Mouse (Mus musculus) heart, embryonic 13.5 days (tissue): ENCODE measurements around the gene Phyhd1. TPM values are rescaled to one million over a fixed set of nuclear protein-coding genes. Genes with fewer than 3 reads are reported as not detected.

Source experiments
- ATAC-seq: fragments of 200-750 bp; cut with Nextera tagmentation; 2 replicates; pipeline ENCODE4 v1.8.0; 2017; ENCODE audit warnings: moderate TSS enrichment; ENCODE audit not compliant: insufficient number of reproducible peaks, low FRiP score, low TSS enrichment; ENCODE audit errors: extremely low read depth
- H3K27ac ChIP-seq: fragments of 300-500 bp; sonication (generic); replicated peaks from 2 replicates; pipeline ENCODE4 v1.5.1; 2015; ENCODE audit warnings: moderate library complexity, mild to moderate bottlenecking, inconsistent platforms
- H3K27me3 ChIP-seq: fragments of 300-500 bp; sonication (generic); replicated peaks from 2 replicates; pipeline ENCODE4 v1.6.1; 2015; ENCODE audit warnings: mild to moderate bottlenecking, inconsistent platforms
- H3K36me3 ChIP-seq: fragments of 300-500 bp; sonication (generic); 2 replicates; pipeline ENCODE4 v1.6.1; 2015; ENCODE audit warnings: mild to moderate bottlenecking, inconsistent platforms
- H3K4me1 ChIP-seq: fragments of 300-500 bp; sonication (generic); 2 replicates; pipeline ENCODE4 v1.6.1; 2015; ENCODE audit warnings: inconsistent platforms
- H3K4me2 ChIP-seq: fragments of 300-500 bp; sonication (generic); 2 replicates; pipeline ENCODE4 v1.6.1; 2015; ENCODE audit warnings: inconsistent platforms, mild to moderate bottlenecking, moderate library complexity
- H3K4me3 ChIP-seq: fragments of 300-500 bp; sonication (generic); 2 replicates; pipeline ENCODE4 v1.5.1; 2015; ENCODE audit warnings: moderate library complexity, mild to moderate bottlenecking, inconsistent platforms
- H3K9ac ChIP-seq: fragments of 300-500 bp; sonication (generic); 2 replicates; pipeline ENCODE4 v1.6.1; 2015; ENCODE audit warnings: inconsistent platforms, mild to moderate bottlenecking, moderate library complexity
- H3K9me3 ChIP-seq: fragments of 300-500 bp; sonication (generic); 2 replicates; pipeline ENCODE4 v1.6.1; 2016; ENCODE audit warnings: inconsistent platforms
- WGBS: fragments of 180-500 bp; shearing (Covaris S2); methylation state at CpG from one replicate; pipeline ENCODE4 v1.1.7; 2015; ENCODE audit warnings: mixed read lengths; 5-methylcytosine and 5-hydroxymethylcytosine counted together
- polyA plus RNA-seq: library from polyadenylated mRNA; unstranded; fragments of >200 nt; fragmentation: Nextera tagmentation; extraction: Ambion mirVana; gene quantifications from 2 replicates; pipeline ENCODE4 v1.2.1, GENCODE M21; 2015

Phyhd1 gene
- polyA plus RNA-seq, 1 experiment from 2014 or later: 7.0 TPM

DNA sequence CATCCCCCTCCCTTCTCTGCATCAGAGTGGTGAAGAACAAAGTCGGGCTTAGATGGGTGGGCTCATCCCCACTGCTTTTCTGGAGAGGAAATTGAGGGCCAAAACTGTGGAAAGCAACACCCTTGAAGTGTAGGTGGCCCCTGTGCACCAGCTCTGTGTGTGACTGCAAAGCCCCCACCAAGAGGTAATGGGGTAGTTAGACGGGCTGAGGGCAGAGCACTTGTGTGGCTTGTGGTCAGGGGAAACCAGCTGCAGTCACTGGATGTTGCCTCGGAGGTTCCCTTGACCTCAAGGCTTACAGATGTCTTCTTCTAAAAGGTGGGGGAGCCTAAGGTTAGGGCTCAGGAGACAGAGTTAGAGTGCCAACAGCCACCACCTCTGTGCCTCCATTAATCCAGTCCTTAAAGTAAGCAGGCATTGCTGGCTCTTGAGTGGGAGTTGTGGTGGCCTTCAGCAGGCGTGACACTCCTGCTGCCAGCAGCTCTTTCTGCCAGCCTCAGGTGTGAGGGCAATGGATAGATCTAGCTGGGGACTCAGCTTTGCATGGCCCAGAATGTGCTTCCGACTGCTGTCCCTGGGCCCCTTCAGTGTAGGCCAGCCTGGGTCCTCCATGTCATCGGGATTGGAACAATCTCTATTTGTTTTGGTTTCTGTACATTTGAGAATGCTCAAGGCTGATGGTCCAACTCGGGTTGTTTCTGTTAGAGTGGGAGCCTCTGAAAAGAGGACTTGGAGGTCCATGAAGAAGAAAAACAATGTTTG lies 8.1 kb upstream of the Phyhd1 start:
- H3K27ac ChIP-seq: peak overlapping the region; percentile 74
- ATAC-seq: no peak
- no peak overlapping the region for H3K4me3 ChIP-seq
- peak overlapping the region; percentile 18; the same call in 1 of the 2 replicates for H3K4me2 ChIP-seq
- no peaks in the 10 kb centered on the region for H3K27me3 ChIP-seq
- peaks cover 94% of the 10 kb centered on the region for H3K36me3 ChIP-seq
- H3K9me3 ChIP-seq: no peaks in the 10 kb centered on the region
- peaks cover 48% of the 10 kb centered on the region for H3K4me1 ChIP-seq
- peak overlapping the region; percentile 42; the same call in 1 of the 2 replicates for H3K9ac ChIP-seq
- 73% methylated on average over 7 of the region's 7 CpGs for WGBS

DNA sequence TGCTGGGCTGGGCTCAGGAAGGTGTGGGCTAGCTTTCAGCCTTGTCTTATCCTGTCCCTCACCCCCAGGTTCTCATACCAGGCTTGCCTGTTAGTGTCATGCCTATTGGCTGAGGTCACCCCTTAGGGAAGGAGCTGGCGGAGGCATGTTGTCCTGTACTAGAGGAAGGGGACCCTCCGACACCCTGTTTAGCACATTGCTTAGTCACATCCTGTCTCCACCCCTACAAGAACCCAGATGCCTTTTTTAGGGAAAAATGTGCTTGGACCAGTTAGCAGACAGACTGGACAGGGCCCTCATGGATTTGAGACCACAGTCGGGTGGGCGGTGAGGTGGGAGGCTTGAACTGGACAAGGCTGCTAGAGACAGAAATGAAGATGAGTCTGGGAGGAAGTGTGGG lies 7.4 kb upstream of the Phyhd1 start:
- Histone ChIP-seq H3K9me3 (no peaks in the 10 kb centered on the region), H3K27me3 (no peaks in the 10 kb centered on the region), H3K4me2 (peak overlapping the region; percentile 18), H3K36me3 (peaks cover 96% of the 10 kb centered on the region), H3K4me1 (peaks cover 50% of the 10 kb centered on the region), H3K9ac (peak overlapping the region; percentile 42; the same call in 1 of the 2 replicates), H3K27ac (peak overlapping the region; percentile 74), H3K4me3 (no peak overlapping the region)
- ATAC-seq: peak; percentile 35; the same call in 1 of the 2 replicates
- 50% methylated on average over 4 of the region's 4 CpGs for WGBS

DNA sequence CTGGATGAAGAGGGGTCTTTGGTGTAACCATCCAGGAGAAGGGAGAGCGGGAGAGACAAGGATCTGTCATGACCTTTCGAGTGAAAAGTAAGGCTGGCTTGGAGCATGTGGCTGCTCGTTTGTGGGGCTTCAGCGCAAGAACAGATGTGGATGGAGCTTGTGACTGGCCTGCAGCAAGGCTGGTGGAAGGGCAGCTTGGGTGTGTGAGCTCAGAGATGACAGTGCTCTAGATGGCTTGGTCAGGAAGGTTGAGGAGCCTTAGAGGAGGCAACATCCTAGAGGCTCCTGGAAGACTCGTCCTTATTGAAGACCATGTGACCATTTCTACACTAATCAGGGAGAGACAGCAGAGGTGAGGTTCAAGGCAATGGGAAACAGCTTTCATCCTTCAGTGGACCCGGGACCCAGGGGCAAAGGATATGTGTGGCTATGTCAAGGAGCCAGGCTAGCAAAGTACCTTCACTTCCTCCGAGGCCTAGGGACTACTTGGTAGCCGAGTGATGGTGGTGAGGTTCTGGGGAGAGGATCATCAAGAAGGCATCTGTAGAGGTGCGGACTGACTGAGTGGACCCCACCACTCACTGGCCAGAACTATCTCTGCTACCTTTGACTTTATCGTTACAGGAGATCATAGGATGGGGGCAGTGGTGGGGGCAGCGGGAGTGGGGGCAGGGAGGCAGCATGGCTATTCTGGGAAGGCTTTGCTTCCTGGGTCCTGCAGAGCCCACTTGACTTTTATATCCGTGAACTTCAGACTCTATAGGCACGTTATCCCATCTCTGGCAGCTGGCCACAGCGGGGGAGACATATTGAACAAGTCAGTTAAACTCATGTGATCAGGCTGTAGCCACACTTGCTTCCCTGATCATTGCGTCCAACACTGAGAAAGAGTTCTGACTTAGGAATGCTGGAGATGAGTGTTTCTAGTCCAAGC lies 6.6 kb upstream of the Phyhd1 start:
- Histone ChIP-seq H3K27me3 (no peaks in the 10 kb centered on the region), H3K4me2 (peak overlapping the region; percentile 18), H3K9ac (peak overlapping the region; percentile 42; the same call in 1 of the 2 replicates), H3K4me3 (no peak overlapping the region), H3K4me1 (peaks cover 58% of the 10 kb centered on the region), H3K27ac (peak overlapping the region; percentile 74), H3K36me3 (peaks cover 99% of the 10 kb centered on the region), H3K9me3 (no peaks in the 10 kb centered on the region)
- WGBS: 68% methylated on average over 15 of the region's 15 CpGs
- ATAC-seq: no peak

DNA sequence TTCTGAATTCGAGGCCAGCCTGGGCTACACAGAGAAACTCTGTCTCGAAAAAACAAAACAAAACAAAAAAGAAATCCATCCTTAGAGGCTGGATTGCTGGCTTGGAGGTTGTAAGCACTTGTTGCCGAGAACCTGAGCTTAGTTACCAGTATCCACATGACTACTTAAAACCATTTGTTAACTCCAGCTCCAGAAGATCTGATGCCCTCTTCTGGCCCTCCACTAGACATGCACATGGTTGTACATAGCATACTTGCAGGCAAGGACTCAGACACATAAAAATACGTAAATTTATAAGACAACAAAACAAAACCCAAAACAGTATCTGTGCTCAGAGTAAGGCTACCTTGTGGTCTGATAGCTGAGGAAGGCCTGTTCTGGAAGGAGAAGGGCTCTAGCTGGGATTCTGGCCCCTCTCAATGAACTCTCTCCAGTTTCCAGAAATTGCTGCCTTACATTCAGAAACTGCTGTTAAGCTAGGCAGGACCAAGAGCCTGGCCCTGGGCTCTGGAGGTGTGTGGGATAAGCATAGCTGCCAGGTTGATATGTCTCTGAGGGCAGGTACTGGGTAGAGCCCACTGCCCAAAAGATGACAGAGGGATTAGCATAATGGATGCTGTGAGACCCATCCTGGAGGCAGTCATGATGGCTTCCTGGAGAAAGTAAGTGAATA lies 4.8 kb upstream of the Phyhd1 start:
- peak overlapping the region; percentile 64; the same call in 1 of the 2 replicates for H3K27ac ChIP-seq
- no peaks in the 10 kb centered on the region for H3K27me3 ChIP-seq
- peaks cover 87% of the 10 kb centered on the region for H3K36me3 ChIP-seq
- H3K9me3 ChIP-seq: no peaks in the 10 kb centered on the region
- H3K4me2 ChIP-seq: no peak overlapping the region
- ATAC-seq: no peak
- no peak overlapping the region for H3K4me3 ChIP-seq
- WGBS: 90% methylated on average over 4 of the region's 4 CpGs
- no peak overlapping the region for H3K9ac ChIP-seq
- peaks cover 76% of the 10 kb centered on the region for H3K4me1 ChIP-seq

DNA sequence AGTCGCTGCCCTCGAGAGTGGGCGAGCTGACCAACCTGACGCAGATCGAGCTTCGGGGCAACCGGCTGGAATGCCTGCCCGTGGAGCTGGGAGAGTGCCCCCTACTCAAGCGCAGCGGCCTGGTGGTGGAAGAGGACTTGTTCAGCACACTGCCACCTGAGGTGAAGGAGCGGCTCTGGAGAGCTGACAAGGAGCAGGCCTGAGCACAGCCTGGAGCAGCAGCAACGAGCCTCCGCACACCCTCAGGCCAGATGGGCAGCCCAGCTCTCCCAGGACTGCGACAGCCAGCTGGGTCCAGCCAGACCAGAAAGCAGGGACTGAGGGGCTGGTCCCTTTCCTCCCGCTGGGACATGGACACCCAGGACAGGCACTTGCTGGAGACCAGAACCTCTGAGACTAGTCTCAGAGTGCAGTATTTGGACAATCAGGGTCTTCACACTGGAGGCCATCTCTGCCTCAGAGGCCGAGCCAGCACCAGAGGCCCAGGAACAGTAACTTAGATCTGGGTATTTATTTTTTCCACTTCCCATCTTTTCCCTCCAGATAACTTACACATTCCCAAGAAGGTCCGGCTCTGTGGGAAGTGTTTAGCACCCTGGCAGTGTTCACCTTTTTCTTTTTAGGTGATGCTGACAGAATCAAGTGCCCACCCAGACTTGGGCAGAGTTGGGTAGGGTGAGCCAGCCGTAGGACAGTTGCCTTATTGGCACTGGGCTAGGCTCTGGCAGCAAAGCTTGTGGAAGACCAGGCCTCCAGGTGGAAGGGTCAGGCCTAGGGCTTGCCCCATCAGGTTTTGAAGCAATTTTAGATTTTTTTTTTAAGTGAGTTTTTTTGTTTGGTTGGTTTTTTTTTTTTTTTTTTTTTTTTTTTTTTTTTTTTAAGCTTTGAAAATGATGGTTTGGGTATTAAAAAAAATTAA lies 3.8 kb upstream of the Phyhd1 start:
- Histone ChIP-seq H3K9me3 (no peaks in the 10 kb centered on the region), H3K4me3 (no peak overlapping the region), H3K27ac (peak overlapping the region; percentile 64), H3K9ac (peak overlapping the region; percentile 33; the same call in 1 of the 2 replicates), H3K36me3 (peaks cover 77% of the 10 kb centered on the region), H3K27me3 (no peaks in the 10 kb centered on the region), H3K4me1 (peaks cover 84% of the 10 kb centered on the region), H3K4me2 (no peak overlapping the region)
- no peak for ATAC-seq
- WGBS: 87% methylated on average over 18 of the region's 18 CpGs

DNA sequence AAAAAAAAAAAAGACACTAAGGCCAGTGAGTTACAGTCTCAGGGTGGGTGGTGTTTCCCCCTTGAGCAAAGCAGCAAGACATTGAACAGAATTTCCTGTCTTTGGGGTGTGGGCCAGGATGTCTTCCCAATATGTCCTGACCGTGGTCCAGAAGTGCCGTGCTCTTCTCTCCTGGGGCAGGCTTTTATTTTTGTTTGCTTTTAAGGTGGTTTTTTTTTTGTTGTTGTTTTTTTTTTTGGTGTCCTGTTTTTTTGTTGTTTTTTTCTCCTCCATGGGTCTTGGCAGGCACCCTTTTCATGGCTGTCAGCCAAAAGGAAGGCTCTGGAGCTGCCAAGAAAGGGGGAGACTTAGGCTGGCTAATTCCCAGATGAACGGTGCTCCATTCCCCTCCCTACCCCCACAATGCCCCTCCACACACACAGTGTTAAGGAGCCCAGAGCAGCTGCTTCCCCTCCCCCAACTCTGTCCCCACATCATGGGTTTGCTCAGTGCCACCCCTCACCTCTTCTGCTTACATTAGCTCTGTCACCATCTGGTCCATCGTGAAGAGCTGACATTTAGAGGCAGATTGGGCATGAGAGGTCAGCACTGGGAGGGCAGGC lies 3.1 kb upstream of the Phyhd1 start:
- 54% methylated on average over 4 of the region's 4 CpGs for WGBS
- peak overlapping the region; percentile 34; the same call in 1 of the 2 replicates for H3K9ac ChIP-seq
- H3K9me3 ChIP-seq: no peaks in the 10 kb centered on the region
- no peak for ATAC-seq
- H3K27ac ChIP-seq: peak overlapping the region; percentile 65
- H3K4me1 ChIP-seq: peaks cover 78% of the 10 kb centered on the region
- no peaks in the 10 kb centered on the region for H3K27me3 ChIP-seq
- no peak overlapping the region for H3K4me2 ChIP-seq
- H3K4me3 ChIP-seq: no peak overlapping the region
- peaks cover 70% of the 10 kb centered on the region for H3K36me3 ChIP-seq

DNA sequence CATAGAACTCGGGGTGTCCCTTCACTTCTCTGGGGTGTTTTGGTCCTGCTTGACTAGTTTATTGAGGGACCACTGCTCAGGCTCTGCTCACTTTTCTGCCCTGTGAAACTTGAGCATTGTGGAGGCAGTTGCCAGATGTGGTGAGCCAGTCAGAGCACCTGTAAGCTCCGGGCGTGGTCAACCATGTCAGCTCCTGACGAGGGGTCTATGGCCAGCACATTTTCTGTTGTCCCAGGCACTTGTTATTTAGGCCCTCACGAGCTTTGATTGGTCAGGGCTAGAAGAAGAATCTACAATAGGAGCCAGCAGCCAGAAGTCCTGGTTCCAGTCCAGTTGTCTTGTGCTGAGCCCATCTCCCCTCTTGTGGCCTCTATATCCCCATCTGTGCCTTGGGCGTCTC lies 2.2 kb upstream of the Phyhd1 start:
- H3K9me3 ChIP-seq: no peaks in the 10 kb centered on the region
- H3K27ac ChIP-seq: peak overlapping the region; percentile 99; the same call in 1 of the 2 replicates
- H3K36me3 ChIP-seq: peaks cover 61% of the 10 kb centered on the region
- H3K4me2 ChIP-seq: no peak overlapping the region
- WGBS: 80% methylated on average over 6 of the region's 6 CpGs
- H3K4me1 ChIP-seq: peaks cover 78% of the 10 kb centered on the region
- H3K9ac ChIP-seq: no peak overlapping the region
- H3K27me3 ChIP-seq: no peaks in the 10 kb centered on the region
- no peak overlapping the region for H3K4me3 ChIP-seq
- no peak for ATAC-seq

DNA sequence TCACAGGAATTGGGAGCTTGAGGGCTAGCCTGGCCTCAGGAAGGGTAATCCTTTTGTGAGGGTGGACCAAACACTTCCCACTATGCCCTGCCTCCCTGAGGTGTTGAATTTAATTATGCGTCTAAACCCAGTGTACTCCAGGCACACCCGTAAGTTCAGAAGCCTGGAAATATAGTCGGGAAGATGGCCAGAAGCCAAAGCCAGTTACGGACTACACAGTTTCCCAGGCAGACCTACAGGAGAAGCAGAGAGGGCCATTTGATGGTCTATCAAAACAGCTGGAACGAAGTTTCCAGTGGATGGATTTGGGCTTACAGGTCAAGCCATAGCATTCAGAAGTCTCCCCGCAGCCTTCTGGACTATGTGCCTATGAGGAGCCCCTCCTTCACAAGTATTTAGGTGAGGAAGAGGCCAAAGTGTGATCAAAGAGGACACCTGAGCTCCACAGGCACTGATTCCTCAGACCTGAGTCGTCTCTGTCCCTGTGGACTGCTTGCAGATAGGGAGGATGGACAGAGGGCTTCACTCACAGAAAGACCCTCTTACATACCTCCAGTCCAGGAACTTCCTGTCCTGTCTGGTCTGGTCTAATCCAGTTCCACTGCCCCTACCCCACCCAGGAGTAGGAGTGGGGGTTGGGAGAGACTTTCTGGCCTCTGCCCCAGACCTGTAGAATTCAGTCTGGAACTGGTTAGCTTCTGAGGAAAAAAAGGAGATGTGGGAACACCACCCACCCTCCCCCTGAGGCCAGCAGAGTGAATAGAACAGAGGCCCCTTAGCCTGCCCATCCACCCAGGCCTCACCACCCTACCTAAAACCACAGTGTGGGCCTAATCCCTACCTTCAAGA lies 1.1 kb upstream of the Phyhd1 start:
- H3K27me3 ChIP-seq: no peaks in the 10 kb centered on the region
- 49% methylated on average over 7 of the region's 7 CpGs for WGBS
- H3K4me3 ChIP-seq: no peak overlapping the region
- ATAC-seq: no peak
- H3K4me2 ChIP-seq: 0 out of 2 replicates have a peak overlapping the region, but pooled peaks have one; percentile 55
- peak overlapping the region; percentile 75 for H3K9ac ChIP-seq
- peaks cover 50% of the 10 kb centered on the region for H3K36me3 ChIP-seq
- peaks cover 76% of the 10 kb centered on the region for H3K4me1 ChIP-seq
- H3K9me3 ChIP-seq: no peaks in the 10 kb centered on the region
- H3K27ac ChIP-seq: peak overlapping the region; percentile 99

DNA sequence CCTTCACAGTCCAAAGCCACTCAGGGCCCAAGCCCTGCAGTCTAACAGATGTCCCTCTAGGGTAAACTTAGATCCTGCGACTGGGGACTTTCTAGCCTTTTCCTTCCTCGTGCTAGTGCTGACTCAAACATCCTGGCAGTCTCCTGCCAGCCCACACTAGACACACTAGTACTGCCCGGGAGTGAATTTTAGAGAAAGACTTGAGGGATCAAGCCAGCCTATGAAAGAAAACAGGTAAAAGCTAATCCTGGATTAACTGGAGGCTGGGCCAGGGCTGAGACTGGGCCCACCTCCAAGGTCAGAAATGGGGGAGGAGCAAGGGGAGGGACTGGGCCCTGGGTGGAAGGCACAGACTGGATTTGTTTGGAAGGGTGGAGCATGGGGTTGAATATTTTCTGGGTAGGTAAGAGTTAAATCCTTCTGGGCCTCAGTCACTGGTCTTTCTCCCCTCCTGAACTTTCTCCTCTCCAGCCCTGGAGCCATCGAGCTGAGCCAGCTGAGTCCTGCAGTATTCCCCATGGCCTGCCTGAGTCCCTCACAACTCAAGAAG lies 464 bp downstream of the Phyhd1 start:
- Histone ChIP-seq H3K9me3 (no peaks in the 10 kb centered on the region), H3K36me3 (peaks cover 34% of the 10 kb centered on the region), H3K9ac (peak overlapping the region; percentile 75), H3K4me3 (peak overlapping the region; percentile 32), H3K4me2 (peak overlapping the region; percentile 55), H3K27me3 (no peaks in the 10 kb centered on the region), H3K27ac (peak overlapping the region; percentile 99), H3K4me1 (peaks cover 75% of the 10 kb centered on the region)
- ATAC-seq: no peak
- WGBS: 13% methylated on average over 4 of the region's 4 CpGs
